Mouse (Mus musculus): ENCODE data around the gene Rcbtb2.

GRCm38 (mm10) chr14:73179221-73179681, 56.4 kb downstream of the Rcbtb2 start:
- TF ChIP-seq EP300 (IDR thresholded peaks at IDR 0.05; ENCODE audit: low read length) (no peak), ZMIZ1 (IDR thresholded peaks at IDR 0.05; ENCODE audit: low read depth, low read length) (no peak)

Measured in CH12.LX (cell line).